Mouse (Mus musculus) ovary, postnatal 36 days (tissue): Measurements from ENCODE around the gene Ppwd1.
"Not testable (repeated sequence)": the region's sequence is repeated elsewhere in the genome, so short reads cannot be mapped to it uniquely, and the experiment has no call there.

Experiments used
- DNase-seq: peaks from one replicate; pipeline ENCODE4 v3.0.0; 2022; ENCODE audit warnings: low spot score, mixed read lengths

Ppwd1 gene

DNA sequence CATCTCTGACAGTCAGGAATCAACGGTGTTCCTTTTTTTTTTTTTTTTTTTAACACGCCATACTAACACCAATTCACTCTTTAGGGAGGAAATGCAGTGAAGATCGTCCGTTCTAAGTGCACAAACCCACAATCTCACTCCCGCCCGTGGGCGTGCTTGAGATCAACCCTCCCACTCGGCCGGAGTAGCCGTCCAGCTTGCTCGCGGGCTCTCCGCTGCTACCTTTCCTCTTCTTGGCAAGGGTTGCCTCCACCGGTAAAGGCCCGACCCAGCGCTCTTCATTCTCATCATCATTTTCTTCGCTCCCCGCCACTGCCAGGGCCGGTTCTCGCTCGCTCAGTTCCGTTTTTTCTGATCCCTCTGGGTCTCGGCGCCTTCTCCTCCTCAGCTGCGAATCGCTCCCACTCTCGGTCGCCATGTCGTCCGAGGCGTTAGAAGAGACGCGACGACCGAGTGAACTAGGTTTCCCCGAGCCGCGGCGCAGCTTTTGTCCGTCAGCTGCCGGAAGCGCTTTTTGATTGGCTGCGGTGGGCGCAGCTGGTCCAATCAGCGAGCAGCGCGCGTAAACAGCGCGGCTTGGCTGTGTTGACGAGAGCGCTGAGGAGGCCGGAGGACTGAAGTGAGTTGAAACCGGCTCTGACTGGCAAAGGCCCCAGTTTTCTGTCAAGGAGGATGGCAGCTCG is at the start of gene Ppwd1, which contains the start of gene Cenpk:
Gene Ppwd1, minus strand, starts transcription at position 460 of the 683 bp plus-strand sequence.
Gene Cenpk, plus strand, starts transcription at position 228 of the 683 bp plus-strand sequence.
- DNase-seq = peak; percentile 97

DNA sequence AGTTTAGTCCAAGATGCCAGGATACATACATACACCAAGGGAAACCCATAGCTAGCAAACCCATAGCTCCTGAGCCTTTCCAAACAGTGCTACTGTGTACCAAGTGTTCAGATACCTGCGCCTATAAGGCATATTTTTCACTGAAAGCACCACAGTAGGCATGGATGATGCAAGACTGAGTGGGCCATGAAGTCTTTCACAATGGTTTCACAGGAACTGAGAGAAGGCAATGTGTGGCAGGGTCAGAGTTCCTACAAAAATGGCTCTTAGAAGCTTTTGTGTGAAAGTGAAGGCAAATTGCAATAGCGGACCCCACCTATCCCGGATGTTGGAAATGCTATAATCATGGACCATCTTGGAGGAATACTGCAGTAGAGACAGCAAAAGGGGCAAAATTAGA is 30.4 kb upstream of the Ppwd1 start:
- no peak for DNase-seq

DNA sequence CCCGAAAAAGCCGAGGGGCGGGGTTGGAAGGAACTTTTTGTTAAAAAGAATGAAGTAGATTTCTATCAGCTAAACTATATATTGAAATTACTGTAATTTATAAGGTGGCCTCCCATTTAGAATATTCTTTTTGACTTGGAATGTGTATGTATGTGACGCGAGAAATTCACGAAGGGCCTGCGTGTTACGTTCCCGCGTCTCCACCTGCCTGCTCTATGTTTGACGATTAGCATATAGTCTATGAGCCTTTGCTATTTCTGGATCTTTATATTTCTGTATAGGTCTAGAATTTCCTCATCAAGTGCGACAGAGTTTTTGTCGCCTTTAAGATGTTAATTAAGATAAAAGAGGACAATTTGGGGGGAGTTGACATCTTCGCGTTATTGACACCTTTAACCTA is 538 bp upstream of the Ppwd1 start:
- DNase-seq = no peak

DNA sequence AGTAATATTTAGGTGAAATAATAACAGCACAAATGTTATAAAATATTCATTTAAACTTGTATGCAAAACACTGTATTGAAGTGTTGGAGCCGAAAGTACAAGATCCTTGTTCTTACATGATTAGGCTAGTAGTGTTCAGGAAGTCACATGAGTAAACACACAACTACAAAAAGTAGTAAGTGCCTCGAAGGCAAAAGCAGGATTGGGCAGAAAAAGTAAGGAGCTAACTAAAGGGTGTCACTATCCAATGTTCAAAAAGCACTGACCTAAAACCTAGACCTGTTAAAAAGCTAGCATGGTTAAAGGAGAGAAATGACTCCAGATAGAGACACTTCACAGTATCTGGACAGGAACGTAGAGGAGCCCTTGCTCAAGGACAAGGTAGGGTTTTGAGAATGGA is 1.2 kb downstream of the Ppwd1 start:
- no peak for DNase-seq

DNA sequence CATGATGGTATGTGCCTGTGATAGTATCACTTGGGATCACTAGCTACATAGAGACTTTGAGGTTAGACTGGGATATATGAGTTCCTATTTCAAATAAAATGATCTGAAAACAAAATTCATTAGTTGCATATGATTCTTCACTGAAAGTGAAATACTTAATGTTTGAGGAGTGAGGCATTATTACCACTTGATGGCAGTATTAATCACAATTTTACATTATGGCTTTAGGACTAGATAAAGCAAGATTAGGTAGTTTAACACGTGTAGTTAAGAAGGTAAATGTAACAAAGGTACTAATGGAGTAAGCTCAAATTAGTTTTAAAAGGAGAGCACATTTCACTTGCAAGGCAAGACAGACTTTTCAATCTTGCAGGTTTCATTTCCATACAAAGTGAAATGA is 24.3 kb downstream of the Ppwd1 start:
- DNase-seq = no peak

DNA sequence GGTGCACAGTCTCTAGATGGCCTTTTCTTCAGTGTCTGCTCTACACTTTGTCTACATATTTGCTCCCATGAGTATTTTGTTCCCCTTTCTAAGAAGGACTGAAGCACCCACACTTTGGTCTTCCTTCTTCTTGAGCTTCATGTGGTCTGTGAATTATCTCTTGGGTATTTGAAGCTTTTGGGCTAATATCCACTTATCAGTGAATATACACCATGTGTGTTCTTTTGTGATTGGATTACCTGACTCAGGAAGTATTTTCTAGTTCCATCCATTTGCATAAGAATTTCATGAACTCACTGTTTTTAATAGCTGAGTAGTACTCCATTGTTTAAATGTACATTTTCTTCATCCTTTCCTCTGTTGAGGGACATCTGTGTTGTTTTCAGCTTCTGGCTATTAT is 32.8 kb downstream of the Ppwd1 start:
- DNase-seq = not testable (repeated sequence)

DNA sequence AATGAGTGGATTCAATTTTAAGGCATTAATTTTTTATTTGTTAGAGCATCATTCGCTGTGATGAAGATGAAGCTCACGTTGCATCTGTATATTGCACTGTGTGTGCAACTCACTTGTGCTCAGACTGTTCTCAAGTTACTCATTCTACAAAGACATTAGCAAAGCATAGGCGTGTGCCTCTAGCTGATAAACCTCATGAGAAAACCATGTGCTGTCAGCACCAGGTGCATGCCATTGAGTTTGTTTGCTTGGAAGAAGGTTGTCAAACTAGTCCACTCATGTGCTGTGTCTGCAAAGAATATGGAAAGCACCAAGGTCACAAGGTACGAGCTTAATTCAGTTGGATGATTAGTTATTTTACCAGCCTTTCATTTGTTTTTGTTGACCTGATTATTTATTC is 41.3 kb downstream of the Ppwd1 start:
- DNase-seq = no peak

DNA sequence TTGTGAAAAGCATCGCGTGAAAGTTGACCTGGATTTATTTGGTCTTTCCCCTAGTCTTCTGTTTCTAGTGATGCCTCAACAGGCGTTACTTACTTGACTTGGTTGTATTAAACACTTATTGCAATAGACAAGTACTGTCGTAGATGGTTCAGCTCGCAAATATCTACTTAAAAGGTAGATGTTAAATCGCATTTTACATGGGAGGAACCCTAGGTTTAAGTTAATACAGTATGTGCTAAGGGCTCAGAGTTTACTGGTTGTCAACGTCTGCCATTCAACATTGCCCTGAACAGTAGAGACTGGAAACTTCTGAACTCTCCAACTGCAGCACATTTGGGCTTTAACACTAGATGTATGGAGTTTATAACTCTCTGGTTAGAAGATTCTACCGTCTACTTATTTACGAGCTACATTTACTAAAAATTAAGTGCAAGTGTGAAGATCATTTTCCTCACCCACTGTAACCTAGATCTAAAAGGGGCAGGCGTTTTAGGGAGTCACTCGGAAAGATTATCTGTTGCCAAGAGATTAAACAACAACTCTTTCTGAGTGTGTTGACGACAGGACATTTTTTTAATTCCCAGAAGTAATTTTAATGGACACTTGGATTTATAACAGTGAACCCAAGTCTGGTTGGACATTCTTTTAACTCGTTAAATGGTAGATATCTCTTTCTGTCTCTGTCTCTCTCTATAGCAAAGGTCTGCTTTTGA is 49.3 kb downstream of the Ppwd1 start:
- no peak for DNase-seq

DNA sequence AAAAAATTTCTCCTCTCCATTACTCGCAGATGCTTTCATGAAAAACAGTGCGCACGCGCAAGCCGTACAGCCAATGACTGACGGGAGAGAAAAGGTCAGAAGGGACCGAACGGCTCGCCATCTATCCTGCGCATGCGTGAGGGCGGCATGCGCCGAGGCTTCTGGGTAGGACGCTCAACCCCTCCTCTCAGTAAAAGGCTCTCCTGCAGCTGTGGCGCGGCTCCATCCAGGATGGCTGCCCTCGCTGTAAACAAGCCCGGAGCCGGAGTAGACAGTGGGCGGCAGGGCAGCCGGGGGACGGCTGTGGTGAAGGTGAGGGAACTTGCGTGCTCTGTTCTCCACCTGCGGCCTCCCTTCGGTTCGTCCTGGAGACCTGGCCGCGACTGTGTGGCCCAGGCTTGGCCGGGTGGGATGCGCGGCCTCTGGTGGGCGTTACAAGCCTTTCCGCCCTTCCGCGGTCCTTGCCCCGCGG is 50.0 kb downstream of the Ppwd1 start, which contains the start of gene Trim23:
Gene Trim23, plus strand, starts transcription at position 148 of the 472 bp plus-strand sequence.
- DNase-seq = peak; percentile 96

DNA sequence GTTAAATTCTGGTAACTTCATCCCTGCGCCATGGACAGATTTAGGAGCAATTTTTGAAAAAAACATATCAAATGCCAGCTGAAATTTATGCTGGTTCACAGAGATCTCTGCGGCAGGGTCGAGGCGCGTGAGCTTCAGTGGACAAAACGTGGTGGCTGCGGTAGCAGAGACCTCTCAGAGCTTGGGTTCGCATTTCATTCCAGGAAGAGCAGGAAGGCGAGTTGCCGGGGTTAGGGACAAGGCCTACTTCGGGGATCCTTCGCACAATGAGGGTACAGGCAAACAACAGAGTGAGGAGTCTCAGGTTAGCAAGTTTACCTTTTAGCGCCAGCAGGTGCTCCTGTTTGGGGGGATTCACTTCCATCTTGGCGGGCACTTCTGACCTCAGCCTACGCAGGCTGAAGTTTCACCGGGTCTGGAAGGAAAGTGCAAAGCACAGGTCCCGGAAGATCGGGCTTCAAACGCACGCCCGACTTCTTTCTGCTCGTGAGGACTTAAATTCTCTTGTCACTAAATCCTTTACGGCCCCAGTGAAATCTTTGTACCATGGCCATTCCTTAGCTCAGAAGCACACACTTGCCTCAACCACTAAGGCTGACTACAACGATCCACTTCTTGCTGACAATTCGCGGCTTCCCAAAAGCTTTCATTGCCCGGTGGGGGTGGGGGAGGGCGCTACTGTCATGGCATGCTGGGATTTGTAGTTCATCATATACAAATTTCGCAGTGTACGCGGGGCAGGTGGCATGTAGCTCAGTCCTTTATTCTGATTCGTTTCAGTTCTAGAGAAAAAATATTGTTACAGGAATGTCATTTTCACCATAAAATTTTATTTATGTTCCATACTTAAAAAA is 50.6 kb downstream of the Ppwd1 start, which contains the start of gene Trappc13:
Gene Trappc13, minus strand, starts transcription at position 674 of the 854 bp plus-strand sequence.
- DNase-seq = no peak

DNA sequence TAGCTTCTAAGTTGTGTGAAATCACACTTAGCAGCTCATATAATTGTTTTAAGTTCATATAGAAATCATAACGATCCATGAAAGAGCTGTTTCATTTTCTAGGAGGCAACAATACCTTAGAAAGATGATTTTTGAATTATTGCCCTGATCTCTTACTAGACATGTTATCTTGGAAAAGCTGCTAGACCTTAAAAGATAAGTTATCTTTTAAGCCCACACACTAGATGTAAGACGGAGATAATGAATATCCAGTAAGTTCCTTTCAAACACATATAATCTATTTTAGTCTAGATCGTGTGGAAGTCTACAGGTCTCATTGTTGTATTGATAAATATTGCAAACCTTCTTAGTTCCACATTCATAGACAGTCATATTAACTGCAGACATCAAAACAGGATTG is 51.8 kb downstream of the Ppwd1 start:
- DNase-seq = no peak

DNA sequence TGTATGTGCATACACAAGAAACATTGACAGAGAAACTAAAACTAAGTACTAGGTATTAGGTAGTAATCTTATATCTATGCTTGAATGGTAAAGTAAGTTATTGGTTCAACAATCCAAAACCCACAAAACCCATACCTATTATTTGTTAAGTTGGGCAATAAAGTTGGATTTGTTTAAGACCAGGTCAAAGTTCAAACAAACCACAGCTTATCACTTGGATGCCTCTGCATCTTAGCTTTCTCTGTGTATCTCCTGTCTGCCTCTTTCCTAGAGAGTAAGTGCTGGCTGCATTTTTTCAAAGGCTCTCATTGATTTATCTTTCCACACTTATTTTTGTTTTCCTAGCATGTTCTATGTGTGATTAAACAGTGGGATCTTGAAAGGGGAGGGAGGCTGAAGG is 56.1 kb downstream of the Ppwd1 start:
- no peak for DNase-seq

DNA sequence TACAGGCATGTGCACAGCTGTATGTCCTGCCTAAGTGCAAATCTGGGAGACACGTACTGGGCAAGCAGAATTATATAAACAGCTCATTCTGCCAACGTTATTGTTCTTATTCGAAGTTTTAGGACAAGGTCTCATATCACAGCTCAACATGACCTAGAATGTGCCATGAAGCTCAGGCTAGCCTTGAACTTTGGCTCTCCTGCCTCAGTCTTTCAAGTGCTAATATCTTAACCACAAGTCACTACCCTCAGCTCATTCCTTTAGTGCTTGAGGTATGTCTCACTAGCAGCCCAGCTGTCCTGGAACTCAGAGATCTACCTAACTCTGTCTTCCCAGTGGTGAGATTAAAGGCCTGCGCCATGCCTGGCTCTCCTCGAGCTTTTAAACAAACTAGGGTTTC is 56.9 kb downstream of the Ppwd1 start:
- DNase-seq = no peak

DNA sequence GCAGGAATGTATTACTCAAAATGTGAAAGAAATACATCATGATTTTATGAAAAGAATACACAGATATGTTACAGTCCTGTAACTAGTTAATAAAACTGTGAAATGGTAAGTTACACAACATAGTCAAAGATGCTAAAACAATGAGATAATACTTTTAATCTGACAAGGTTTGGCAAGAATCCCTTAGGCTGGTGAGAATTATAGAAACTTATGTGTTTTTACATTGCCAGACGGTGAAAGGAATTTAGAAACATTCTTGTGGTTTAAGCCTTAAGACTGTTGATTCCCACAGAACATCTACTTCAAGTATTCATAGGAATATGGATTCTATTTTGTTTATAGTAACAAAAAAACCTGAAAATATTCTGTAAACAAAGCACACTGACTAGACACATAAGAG is 73.0 kb downstream of the Ppwd1 start:
- DNase-seq = no peak
